Mouse (Mus musculus): Measurements from ENCODE around the gene Klhl42. TPM values are rescaled to one million over a fixed set of nuclear protein-coding genes. Genes with fewer than 3 reads are reported as not detected.

The Klhl42 gene
- 6.7 and 7.4 TPM in 2 replicates for polyA plus RNA-seq (2021; fragmentation: Nextera tagmentation)
- long read RNA-seq, experiment 1, full-length matches to known transcripts = 1 of 10 reads
- long read RNA-seq, experiment 1, partial matches to known transcripts = 0 of 10 reads
- long read RNA-seq, experiment 1, other reads (novel, unspliced or antisense) = 9 of 10 reads
- long read RNA-seq, experiment 2, full-length matches to known transcripts = 18 of 32 reads
- long read RNA-seq, experiment 2, partial matches to known transcripts = 0 of 32 reads
- long read RNA-seq, experiment 2, other reads (novel, unspliced or antisense) = 14 of 32 reads

GRCm38 (mm10) chr6:147091136-147092120 lies at the start of gene Klhl42:
Gene Klhl42, plus strand, starts transcription at chr6:147091379.

GRCm38 (mm10) chr6:147042291-147043290 lies 48.6 kb upstream of the Klhl42 start, which contains the start of gene Mrps35:
Gene Mrps35, plus strand, starts transcription at chr6:147042764.

DNA sequence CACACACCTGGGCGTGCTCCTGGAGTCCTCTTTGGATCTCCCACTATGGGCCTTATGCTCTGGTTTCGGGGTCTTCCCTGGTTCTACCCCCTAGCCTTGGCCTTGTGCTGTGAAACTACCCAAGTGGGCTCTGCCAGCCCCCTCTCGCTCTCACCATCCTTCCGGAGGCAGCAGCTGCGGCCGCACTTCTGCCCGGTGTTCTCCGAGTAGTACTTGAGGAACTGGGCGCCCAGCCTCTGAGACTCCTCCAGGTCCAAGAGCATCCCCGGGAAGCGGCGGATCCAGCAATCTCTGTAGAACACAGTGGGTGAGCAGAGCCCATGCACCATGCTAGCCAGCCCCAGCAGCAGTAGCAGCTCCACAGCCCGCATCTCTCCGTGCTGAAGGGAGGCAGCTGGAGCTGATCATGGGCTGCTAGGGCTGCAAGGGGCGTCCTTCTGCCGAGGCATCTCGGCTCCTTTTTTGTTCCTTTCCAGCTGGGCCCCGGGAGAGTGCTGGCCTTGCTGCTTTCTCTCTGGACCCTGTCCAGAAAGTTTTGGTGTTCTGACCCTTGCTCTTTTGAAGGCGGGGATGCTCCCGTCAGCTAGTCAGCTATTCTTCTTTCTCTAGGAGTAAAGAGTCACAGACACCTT lies 4.5 kb upstream of the Klhl42 start, which contains the start of gene Mansc4:
Gene Mansc4, minus strand, starts transcription at position 439 of the 632 bp plus-strand sequence.

Other genes with a start within 250 kb of the Klhl42 start
- not detected in 2 replicates for gene Smco2, start 241.3 kb upstream of the Klhl42 start, polyA plus RNA-seq (2021; fragmentation: Nextera tagmentation)
- gene Ppfibp1, start 202.9 kb upstream of the Klhl42 start, polyA plus RNA-seq (2021; fragmentation: Nextera tagmentation) = 11.0 and 14.7 TPM in 2 replicates
- not detected in 2 replicates for gene 1700034J05Rik, start 137.0 kb upstream of the Klhl42 start, polyA plus RNA-seq (2021; fragmentation: Nextera tagmentation)
- gene Rep15, start 58.8 kb upstream of the Klhl42 start, polyA plus RNA-seq (2021; fragmentation: Nextera tagmentation) = 0.98 and 1.2 TPM in 2 replicates
- gene Mrps35, start 48.6 kb upstream of the Klhl42 start, polyA plus RNA-seq (2021; fragmentation: Nextera tagmentation) = 116 and 123 TPM in 2 replicates
- gene Mansc4, start 4.3 kb upstream of the Klhl42 start, polyA plus RNA-seq (2021; fragmentation: Nextera tagmentation) = 0.54 and 2.7 TPM in 2 replicates
- 3.0 and 3.1 TPM in 2 replicates for gene Pthlh, start 172.8 kb downstream of the Klhl42 start, polyA plus RNA-seq (2021; fragmentation: Nextera tagmentation)